Comparison of ENCODE assay signal across 12 mouse cellular contexts in the genomic region with DNA sequence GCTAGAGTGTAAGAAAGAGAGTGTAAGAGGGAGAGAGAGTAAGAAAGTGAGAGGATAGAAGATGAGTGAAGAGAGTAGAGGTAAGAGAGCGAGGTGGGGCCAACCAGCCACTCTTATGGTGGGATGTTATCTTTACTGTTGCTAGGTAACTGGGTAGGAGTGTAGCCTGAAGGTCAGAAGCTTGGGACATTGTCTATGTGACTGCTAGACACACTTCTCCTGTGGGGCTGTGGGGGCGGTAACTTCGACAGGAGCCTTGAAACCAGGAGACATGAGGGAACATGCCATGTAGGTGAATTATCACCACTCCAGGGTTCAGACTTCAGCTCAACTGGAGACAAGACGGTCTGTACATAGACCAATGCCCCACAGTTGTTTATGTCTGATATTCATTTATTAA.
"Had no signal": no experiment of that assay in that cellular context is flagged by ENCODE, and none has a peak within 500 bp of the region (broad histone marks: within the 10 kb centered on the region; RNA-seq: fewer than 3 reads in every experiment).

No protein-coding gene starts in this region.

- DNase-seq: retina, postnatal 1 day; right cerebral cortex, adult 18-20 months; right cerebral cortex, postnatal 14 days; right cerebral cortex, postnatal 25 days; right cerebral cortex, postnatal 4 days; spleen, adult 18-20 months; thymus, adult 18-20 months; thymus, adult 2 months; thymus, postnatal 14 days; thymus, postnatal 25 days; thymus, postnatal 36 days; thymus, postnatal 4 days had no signal
